Mouse (Mus musculus): ENCODE measurements around the gene Clptm1.

GRCm38 (mm10) chr7:19632720-19633119, 32.1 kb downstream of the Clptm1 start:
- TF ChIP-seq POLR2A (IDR thresholded peaks at IDR 0.05; ENCODE audit: borderline replicate concordance, insufficient read depth, low read length) (no peak), CTCF (IDR thresholded peaks at IDR 0.05; ENCODE audit: borderline replicate concordance, insufficient read depth, low read depth, low read length) (no peak)

All from cerebellum, adult 2 months (tissue).